Mouse (Mus musculus): ENCODE results near the gene Agrp.

Agrp gene

DNA sequence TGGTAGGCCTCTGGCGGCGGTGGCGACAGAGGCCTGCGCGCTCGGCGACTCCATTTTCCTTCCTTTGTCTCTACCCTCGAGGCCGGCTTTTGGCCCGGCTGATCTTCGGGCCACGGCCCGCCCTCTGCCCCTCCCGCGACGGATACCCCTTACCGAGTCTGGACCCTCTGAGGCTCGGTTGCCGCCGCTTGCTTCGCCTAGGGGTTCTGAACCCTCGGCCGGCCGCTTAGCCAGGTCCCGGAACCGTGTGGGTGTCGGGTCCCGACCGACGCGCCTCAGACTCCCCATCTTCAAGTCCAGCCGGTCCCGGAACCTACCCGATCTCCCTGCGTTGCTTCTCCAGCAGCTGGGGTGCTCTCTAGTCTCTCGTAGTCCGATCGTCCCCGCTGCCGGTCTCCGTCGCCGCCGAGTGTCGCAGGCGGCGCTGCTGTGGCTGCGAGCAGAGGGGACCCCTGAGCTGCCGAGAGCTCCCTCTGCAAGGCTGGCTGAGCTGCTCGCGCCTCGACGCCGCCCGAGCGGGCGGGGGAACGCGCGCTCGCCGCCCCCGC, at the start of gene Agrp:
Agrp (minus strand) TSS at position 431 of the 548 bp plus-strand sequence.
- no peak for DNase-seq (ENCODE audit: low read depth, low spot score)

GRCm38 (mm10) chr8:105686551-105686950, 49.4 kb upstream of the Agrp start:
- no peak for DNase-seq (ENCODE audit: low read depth, low spot score)

GRCm38 (mm10) chr8:105685796-105686308, 48.7 kb upstream of the Agrp start, which contains the start of gene Carmil2:
Carmil2 (plus strand) TSS chr8:105686274.
- no peak for DNase-seq (ENCODE audit: low read depth, low spot score)

- no peak for DNase-seq (ENCODE audit: low read depth, low spot score)
Observed at GRCm38 (mm10) chr8:105685325-105685724, 48.1 kb upstream of the Agrp start.

DNA sequence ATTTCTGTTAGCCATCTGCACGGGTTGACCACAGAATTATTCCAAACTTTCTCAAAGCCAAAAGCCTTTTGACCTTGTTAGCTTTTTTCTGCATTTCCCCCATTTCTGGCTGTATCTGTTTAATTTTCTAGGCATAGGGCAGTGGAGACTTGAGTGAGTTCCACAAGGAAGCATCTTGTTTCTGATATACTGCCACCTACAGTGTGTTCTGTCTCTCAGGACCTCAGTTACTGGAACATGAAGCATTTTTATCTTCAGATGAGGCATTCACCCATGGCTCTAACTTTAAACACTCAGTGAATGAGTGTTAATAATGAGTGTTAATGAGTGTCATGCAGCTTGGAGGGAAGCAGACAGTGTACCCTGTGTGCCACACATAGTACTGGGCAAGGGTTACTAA, 40.7 kb upstream of the Agrp start:
- DNase-seq (ENCODE audit: low read depth, low spot score), result no peak

GRCm38 (mm10) chr8:105661167-105661566, 24.0 kb upstream of the Agrp start:
- DNase-seq (ENCODE audit: low read depth, low spot score), result no peak

DNA sequence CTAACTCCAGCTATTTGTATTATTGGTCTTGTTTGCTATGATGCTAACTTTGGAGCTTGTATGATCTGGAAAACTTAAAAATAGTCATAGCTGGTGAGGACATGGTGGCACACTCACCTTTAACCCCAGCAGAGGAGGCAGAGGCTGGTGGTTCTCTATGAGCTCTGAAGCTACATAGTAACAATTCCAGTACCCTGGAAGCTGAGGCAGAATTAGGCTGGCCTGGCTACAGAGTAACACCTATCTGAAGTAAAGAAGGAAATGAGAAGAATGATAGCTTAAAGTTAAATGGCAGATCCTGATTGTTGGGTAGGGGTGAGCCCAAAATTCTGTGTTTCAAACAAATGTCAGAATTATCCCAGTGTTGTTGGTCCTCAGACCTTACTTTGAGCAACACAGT, 20.4 kb upstream of the Agrp start:
- no peak for DNase-seq (ENCODE audit: low read depth, low spot score)

DNA sequence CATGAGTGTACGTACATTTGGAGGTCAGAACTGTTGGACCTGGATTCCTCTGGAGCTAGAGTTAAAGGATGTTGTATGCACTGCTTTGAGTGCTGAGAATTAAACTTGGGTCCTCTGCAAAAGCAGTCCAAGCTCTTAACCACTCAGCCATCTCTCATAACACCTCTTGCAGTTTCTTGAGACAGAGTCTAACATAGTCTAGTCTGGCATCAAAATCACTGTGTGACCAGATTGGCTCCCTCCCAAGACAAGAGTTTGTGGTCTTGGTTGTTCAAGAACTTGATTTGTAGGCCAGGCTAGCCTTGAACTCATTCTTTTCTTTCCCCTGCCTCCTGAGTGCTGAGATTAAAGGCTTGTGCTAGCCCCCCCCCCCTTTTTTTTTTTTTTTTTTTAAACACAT, 11.7 kb upstream of the Agrp start:
- no peak for DNase-seq (ENCODE audit: low read depth, low spot score)

DNA sequence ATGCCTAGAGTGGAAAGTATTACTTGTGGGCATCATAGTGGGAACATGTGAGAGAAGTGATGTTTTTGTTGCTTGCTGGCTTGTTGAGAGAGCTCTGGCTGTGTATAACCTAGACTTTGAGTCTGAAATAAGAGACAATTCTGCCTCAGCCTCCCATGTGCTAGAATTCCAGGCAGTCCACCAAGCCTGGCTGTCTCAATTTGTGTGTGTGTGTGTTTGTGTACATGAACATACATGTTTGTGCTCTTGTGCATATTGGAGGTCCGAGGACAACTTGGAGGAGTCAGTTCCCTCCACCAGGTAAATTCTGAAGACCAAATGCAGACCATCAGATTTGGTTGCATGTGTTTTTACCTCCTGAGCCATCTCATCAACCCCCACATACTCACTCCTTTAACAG, 8.0 kb upstream of the Agrp start:
- no peak for DNase-seq (ENCODE audit: low read depth, low spot score)

- no peak for DNase-seq (ENCODE audit: low read depth, low spot score)
Observed at GRCm38 (mm10) chr8:105640511-105640910, 3.3 kb upstream of the Agrp start.

DNA sequence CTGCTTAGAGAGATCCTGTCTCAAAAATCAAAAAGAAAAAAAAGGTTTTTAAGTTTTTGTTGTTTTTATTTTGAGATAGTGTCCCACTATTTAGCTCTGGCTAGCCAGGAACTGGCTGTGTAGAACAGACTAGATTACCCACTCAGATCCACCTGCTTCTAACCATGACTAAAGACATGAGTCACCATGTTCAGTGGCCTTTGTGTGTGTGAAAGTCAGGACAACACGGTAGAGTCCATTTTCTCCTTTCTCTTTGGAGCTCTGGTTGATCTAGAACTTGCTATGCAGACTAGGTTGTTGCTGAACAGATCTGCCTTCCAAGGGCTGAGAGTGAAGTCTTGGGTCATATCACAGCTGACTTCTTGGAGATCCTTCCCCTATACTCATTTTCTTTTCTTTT, 2.6 kb upstream of the Agrp start:
- no peak for DNase-seq (ENCODE audit: low read depth, low spot score)

DNA sequence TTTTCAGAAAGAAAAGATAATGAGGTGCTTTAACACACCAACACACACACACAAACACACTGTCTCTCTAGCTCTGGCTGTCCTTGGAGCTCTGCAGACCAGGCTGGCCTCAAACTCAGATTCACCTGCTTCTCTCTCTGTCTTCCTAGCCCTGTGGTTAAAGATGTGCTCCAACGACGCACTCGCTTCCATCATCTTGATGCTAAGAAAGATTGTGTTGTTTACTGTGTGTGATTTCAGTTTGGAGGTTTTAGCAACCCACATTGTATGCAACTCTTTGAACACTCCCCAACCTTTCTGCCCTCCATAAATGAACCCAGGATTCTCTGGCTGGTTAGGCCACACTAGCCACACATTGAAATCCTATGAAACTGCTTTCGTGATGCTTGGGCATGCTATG, 1.3 kb upstream of the Agrp start:
- DNase-seq (ENCODE audit: low read depth, low spot score), result no peak

DNA sequence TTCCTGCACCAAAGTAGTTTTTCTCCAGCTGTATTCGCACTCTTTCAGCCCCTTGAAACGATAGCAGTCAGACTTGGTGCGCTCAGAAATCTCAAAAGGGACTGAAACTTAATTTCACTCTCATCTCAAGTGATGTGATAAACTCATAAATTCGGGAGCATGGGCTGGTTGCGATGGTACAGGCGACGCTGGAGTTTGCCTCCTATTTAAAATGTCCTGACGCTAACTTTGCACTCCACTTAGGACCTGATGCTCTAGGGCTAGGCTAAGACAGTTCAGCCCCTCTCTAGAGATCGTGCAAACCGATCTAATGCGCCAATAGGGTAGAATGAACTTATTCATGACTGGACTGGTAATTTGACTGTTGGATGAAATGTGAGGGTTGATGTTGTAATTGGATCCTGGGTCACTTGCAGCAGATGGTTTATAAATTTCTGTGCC, 428 bp upstream of the Agrp start:
- DNase-seq (ENCODE audit: low read depth, low spot score), result no peak

GRCm38 (mm10) chr8:105636018-105636962, 903 bp downstream of the Agrp start, which contains the start of gene Ctcf:
Ctcf (plus strand) TSS chr8:105636568.
- peak; percentile 84 for DNase-seq (ENCODE audit: low read depth, low spot score)

DNA sequence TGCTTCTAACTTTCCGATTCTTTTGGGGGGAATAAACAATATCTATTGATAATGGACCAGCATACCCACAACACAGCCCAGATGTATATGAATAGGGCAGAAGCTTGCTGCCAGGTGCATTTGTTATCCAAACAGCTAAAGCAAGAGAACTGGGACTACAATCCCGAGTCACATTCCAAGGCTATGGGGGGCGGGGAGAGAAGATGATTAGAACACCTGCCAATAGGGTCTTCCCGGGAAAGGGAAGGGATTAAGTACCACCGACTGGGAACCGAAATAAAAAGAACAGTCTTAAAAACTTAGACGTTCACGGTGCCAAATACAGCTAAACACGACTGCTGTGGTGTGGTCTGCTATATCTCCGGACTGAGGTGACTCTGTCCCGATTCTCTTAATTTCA, 1.7 kb downstream of the Agrp start:
- no peak for DNase-seq (ENCODE audit: low read depth, low spot score)

DNA sequence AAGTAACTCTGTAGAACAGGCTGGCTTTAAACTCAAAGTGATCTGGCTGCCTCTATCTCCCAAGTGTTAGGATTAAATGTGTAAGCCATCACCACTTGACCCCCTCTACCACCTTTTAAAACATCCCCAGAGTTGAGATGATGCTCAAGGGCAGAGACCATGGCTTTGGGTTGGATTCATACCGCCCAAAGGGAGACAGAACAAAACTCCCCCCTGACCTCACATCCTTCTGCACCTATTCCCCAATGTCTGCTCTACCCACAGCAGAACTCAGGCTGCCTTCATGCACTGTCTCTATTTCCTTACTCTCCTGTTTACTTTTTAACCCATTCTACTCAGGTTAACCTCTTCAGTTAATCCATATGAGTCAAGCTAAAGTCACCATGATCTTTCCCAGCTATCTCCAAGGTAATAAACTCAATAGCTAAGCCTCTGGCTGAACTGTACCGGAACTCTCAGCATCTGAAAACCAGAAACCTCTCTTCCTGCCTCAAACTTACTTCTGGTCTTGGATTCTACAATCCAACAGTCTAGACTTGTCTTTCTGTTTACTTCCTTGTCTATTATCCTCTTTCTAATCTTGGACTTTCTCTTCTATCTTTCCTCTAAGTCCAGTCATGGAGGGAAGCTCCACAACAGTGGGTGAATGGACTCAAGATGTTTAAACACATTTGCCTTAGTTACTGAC, 2.3 kb downstream of the Agrp start:
- no peak for DNase-seq (ENCODE audit: low read depth, low spot score)

DNA sequence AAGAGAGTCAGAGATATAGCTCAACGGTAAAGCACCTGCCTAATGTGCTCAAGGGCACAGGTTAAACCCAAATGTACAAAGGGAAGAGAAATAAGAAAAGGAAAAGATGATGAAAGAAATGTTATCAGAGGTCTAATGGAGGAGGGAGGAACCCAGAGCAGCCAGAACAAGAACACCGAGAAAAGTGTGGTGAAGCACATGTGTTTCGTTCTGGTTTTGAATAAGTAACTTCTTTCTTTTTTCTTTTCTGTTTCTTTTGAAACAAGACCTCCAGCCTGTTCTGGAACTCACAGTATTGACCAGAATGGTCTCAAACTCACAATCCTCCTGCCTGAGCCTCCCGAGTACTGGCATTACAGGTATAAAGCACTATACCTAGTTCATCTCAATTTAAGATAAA, 7.9 kb downstream of the Agrp start:
- no peak for DNase-seq (ENCODE audit: low read depth, low spot score)

DNA sequence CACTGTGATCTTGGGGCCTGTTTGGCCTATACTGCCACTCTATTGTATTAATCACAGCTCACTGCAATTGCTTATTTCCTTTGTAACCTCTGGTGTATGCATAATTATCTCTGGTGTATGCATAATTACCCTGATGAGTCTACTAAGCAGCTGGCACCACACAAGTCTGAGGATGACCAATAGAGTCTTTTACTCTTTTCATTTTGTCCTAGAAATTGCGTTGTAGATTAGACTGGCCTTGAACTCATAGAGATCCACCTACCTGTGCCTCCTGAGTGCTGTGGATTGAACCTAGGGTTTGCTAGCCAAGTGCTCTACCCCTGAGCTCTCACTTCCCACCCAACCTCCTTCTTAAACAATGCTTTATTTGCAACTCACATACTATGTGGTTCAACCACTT, 11.1 kb downstream of the Agrp start:
- no peak for DNase-seq (ENCODE audit: low read depth, low spot score)

DNA sequence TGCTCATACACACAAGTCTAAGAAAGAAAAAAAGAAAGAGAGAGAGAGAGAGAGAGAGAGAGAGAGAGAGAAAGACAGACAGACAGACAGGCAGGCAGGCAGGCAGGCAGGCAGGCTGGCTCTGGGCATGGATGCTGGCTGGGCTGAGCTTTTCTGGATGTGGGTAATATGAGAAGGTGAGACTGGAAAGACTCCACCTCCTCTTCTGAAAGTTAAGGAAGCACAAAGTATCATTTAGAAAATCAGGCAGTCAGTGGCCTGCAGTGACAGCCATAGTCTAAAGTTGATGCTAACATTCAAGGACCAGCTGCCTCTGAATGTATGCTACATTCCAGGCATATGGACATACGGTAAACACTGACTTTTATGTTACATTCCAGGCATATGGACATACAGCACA, 12.4 kb downstream of the Agrp start:
- DNase-seq (ENCODE audit: low read depth, low spot score), result no peak

GRCm38 (mm10) chr8:105624401-105624800, 12.8 kb downstream of the Agrp start:
- no peak for DNase-seq (ENCODE audit: low read depth, low spot score)

DNA sequence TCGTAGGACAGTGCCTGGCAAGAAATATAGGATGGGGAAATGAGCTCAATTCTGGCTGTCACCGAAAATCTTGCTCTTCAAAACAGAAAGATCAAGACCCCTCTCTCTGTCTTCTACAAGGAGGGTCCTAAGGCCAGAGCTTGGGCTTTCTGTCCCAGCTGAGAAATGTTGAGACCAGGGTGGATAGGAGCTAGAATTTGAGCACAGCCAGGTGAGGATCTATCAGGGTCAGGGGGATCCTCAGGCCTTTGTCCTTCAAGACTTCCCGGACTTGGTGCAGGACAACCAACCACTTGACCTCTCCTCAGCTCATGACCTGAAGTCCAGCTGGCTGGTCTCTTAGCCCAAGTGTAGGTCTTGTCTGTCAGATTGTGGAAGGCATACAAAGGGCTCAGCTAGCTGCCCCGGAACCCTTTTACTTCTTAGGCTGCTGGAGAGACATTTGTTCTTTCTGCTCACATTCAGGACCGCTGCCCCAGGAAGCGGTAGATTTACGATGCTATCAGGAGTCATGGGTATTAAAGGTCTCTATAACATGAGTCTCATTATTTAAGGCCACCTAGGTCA, 13.4 kb downstream of the Agrp start:
- no peak for DNase-seq (ENCODE audit: low read depth, low spot score)

GRCm38 (mm10) chr8:105623118-105623517, 14.1 kb downstream of the Agrp start:
- no peak for DNase-seq (ENCODE audit: low read depth, low spot score)
